Mouse (Mus musculus): Measurements from ENCODE around the gene Cacna1d. TPM values are rescaled to one million over a fixed set of nuclear protein-coding genes. Genes with fewer than 3 reads are reported as not detected.

Cacna1d gene
- total and polyA plus RNA-seq, 2 experiments from 2014 or later, result 5.5 to 8.9 TPM

DNA sequence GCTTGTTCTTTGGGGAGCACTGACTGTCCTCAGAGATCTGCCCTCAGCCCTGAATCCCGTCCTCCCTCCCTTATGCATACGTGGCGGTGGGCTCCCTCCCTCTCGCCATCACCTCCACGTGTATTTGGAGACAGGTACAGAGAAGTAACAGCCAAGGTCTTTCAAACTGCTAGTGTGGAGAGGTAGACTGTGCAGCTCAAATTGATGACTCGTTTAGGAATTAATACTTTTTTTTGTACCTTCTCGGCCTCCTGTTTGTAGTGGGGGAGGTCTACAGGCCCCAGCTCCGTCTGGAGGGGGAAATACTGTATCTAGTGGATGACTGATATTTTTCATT is 137.2 kb downstream of the Cacna1d start:
- Histone ChIP-seq H3K4me2 (ENCODE audit: low read depth, low read length) (peak overlapping the region; percentile 85), H3K27me3 (ENCODE audit: control insufficient read depth, insufficient read depth, low read length) (peaks cover 26% of the 10 kb centered on the region), H3K27ac (ENCODE audit: low read depth) (no peak overlapping the region), H3K4me1 (ENCODE audit: control insufficient read depth, insufficient read depth) (no peaks in the 10 kb centered on the region), H3K9me3 (replicated peaks; ENCODE audit: control insufficient read depth, low read length) (no peaks in the 10 kb centered on the region), H3K36me3 (replicated peaks; ENCODE audit: control insufficient read depth, insufficient read depth, low read length) (no peaks in the 10 kb centered on the region), H3K9ac (replicated peaks; ENCODE audit: low read depth, low read length) (peak overlapping the region; percentile 74; the same call in 1 of the 2 replicates), H3K4me3 (ENCODE audit: low read depth, low read length) (peak overlapping the region; percentile 70)
- DNase-seq (ENCODE audit: low spot score) (no peak), ATAC-seq (ENCODE audit: insufficient read depth, low read depth) (no peak)
- TF ChIP-seq EP300 (IDR thresholded peaks at IDR 0.05; ENCODE audit: low read depth), result no peak
- no peak for TF ChIP-seq CTCF (IDR thresholded peaks at IDR 0.05; ENCODE audit: low read depth)
- WGBS, result 15% methylated on average over 8 of the region's 8 CpGs

DNA sequence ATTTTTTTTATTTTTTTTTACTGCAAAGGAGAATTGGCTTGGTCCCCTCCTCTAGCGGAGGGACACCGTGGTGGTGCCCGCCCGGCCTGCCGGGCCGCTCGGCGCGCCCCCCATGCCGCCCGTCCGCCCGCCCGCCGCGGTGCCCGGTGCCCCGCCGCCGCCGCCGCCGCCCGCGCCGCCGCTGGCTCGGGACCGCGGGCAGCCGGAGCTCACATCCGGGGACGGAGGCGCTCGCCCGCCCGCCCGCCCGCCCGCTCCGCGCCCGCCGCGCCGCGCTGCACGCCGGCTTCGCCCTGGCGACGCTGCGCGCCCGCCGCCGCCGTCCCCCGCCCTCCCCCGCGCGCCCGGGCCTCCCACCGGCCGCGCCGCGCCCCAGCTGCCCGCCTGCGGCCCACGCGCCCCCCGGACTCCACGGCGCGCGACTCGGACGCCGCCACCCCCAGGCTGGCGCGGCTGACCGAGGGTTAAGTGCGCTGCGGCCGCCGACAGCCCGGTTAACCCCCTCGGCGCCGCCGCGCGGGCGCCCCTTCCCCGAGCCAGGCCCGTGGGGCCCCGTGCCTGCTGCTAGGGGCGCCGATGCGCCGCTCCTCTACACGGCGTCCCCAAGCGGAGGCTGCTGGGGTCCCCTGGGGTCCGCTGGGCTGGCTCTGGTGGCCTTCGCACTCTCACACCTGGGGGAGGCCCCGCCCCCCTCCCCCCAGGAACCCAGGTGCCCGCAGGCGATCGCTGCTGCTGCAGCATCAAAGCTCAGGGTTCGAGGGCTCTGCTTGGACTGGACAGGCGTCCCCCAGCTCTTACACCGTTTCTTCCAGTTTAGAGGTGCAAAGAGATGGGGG is 137.7 kb downstream of the Cacna1d start:
- DNase-seq (ENCODE audit: low spot score) (peak; percentile 24), ATAC-seq (ENCODE audit: insufficient read depth, low read depth) (peak; percentile 52; the same call in 1 of the 2 replicates)
- Histone ChIP-seq H3K4me3 (ENCODE audit: low read depth, low read length) (peak overlapping the region; percentile 70), H3K27ac (ENCODE audit: low read depth) (no peak overlapping the region), H3K27me3 (ENCODE audit: control insufficient read depth, insufficient read depth, low read length) (peaks cover 26% of the 10 kb centered on the region), H3K36me3 (replicated peaks; ENCODE audit: control insufficient read depth, insufficient read depth, low read length) (no peaks in the 10 kb centered on the region), H3K4me2 (ENCODE audit: low read depth, low read length) (peak overlapping the region; percentile 85), H3K9ac (replicated peaks; ENCODE audit: low read depth, low read length) (peak overlapping the region; percentile 74), H3K4me1 (ENCODE audit: control insufficient read depth, insufficient read depth) (no peaks in the 10 kb centered on the region), H3K9me3 (replicated peaks; ENCODE audit: control insufficient read depth, low read length) (no peaks in the 10 kb centered on the region)
- 1% methylated on average over 50 of the region's 114 CpGs for WGBS
- TF ChIP-seq EP300 (IDR thresholded peaks at IDR 0.05; ENCODE audit: low read depth) (no peak), CTCF (IDR thresholded peaks at IDR 0.05; ENCODE audit: low read depth) (no peak)

DNA sequence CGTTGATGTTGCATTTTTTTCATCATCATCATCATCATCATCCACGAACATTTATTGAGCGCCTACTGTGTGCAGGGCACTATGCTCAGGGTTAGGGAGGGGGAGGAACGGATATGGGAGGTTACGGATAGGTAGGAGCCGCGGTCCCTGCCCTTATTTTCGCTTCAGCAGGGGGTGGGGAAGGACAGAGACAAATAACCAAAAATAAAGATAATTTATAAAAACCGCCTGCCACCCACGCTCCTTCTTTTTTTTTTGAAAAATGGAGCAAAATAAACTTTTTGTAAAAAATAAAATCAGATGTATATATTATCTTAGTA is 138.3 kb downstream of the Cacna1d start:
- WGBS, result 3% methylated on average over 10 of the region's 10 CpGs
- H3K9me3 ChIP-seq (replicated peaks; ENCODE audit: control insufficient read depth, low read length), result no peaks in the 10 kb centered on the region
- H3K9ac ChIP-seq (replicated peaks; ENCODE audit: low read depth, low read length), result 0 out of 2 replicates have a peak overlapping the region, but pooled peaks have one; percentile 74
- peaks cover 26% of the 10 kb centered on the region for H3K27me3 ChIP-seq (ENCODE audit: control insufficient read depth, insufficient read depth, low read length)
- peak overlapping the region; percentile 85 for H3K4me2 ChIP-seq (ENCODE audit: low read depth, low read length)
- TF ChIP-seq CTCF (IDR thresholded peaks at IDR 0.05; ENCODE audit: low read depth) (no peak), EP300 (IDR thresholded peaks at IDR 0.05; ENCODE audit: low read depth) (no peak)
- no peaks in the 10 kb centered on the region for H3K4me1 ChIP-seq (ENCODE audit: control insufficient read depth, insufficient read depth)
- ATAC-seq (ENCODE audit: insufficient read depth, low read depth) (no peak), DNase-seq (ENCODE audit: low spot score) (no peak)
- peak overlapping the region; percentile 43 for H3K4me3 ChIP-seq (ENCODE audit: low read depth, low read length)
- no peak overlapping the region for H3K27ac ChIP-seq (ENCODE audit: low read depth)
- H3K36me3 ChIP-seq (replicated peaks; ENCODE audit: control insufficient read depth, insufficient read depth, low read length), result no peaks in the 10 kb centered on the region

DNA sequence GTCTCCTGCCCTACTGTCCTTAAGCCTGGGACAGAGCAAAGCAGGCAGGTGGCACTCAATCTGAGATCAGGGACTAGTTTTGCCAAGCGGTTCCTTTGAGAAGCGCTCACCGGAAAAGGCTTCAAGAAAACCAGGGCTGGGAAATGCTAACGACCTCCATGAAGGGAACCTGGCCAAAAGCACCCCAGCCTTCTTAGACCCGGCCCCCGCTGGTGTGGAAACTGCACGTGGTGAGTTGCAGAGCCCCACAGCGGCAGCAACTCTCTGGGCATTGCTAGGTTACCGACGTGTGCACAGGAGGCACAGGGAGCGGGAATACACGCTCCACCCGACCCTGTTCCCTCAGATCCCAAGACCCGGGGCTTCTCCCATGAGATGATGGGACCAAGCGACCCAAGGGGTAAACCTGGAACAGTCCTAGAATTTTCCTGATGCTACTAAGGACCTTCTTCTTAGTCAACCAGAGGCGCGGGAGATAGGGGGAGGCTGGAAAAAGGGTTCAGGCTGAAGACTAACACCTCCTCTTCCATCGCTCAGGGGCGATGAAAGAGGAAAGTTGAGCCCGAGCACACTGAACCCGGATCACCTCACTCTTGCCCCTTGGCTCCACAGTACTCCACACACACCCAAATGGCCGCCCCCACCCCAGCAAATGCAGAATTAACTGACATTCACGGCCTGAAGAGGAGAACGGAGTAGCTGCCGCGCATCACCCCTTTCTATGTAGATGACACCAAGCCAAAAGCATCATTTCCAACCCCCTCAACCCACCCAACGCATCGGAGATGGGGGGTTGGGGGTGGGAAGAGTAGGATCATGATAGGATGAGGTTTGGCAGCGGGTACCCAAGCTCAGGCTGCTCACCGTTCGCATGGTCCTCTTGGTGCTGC is 138.9 kb downstream of the Cacna1d start:
- DNase-seq (ENCODE audit: low spot score) (no peak), ATAC-seq (ENCODE audit: insufficient read depth, low read depth) (no peak)
- peak overlapping the region; percentile 43 for H3K4me3 ChIP-seq (ENCODE audit: low read depth, low read length)
- H3K27me3 ChIP-seq (ENCODE audit: control insufficient read depth, insufficient read depth, low read length), result peaks cover 26% of the 10 kb centered on the region
- no peak overlapping the region for H3K9ac ChIP-seq (replicated peaks; ENCODE audit: low read depth, low read length)
- H3K4me2 ChIP-seq (ENCODE audit: low read depth, low read length), result peak overlapping the region; percentile 85
- no peaks in the 10 kb centered on the region for H3K9me3 ChIP-seq (replicated peaks; ENCODE audit: control insufficient read depth, low read length)
- no peaks in the 10 kb centered on the region for H3K4me1 ChIP-seq (ENCODE audit: control insufficient read depth, insufficient read depth)
- TF ChIP-seq CTCF (IDR thresholded peaks at IDR 0.05; ENCODE audit: low read depth), result no peak
- TF ChIP-seq EP300 (IDR thresholded peaks at IDR 0.05; ENCODE audit: low read depth), result no peak
- H3K27ac ChIP-seq (ENCODE audit: low read depth), result no peak overlapping the region
- WGBS, result 6% methylated on average over 31 of the region's 31 CpGs
- no peaks in the 10 kb centered on the region for H3K36me3 ChIP-seq (replicated peaks; ENCODE audit: control insufficient read depth, insufficient read depth, low read length)

DNA sequence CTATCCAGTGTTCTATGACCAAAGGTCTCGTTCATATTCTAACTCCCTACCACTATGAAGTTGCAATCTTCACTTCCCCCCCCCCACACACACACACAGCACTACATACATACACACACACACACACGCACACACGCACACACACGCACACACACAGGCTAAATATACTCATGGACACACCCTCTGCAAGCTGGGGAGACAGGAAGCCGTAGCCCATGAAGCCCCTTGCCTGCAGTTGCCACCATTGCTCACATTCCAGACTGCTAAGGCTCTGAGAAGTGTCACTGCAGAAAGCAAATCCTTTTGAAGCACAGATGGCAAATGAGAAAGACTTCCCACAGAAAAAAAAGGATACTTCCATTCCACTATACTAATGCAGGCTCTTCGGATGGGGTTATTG is 141.0 kb downstream of the Cacna1d start:
- H3K4me2 ChIP-seq (ENCODE audit: low read depth, low read length), result no peak overlapping the region
- no peaks in the 10 kb centered on the region for H3K9me3 ChIP-seq (replicated peaks; ENCODE audit: control insufficient read depth, low read length)
- no peaks in the 10 kb centered on the region for H3K4me1 ChIP-seq (ENCODE audit: control insufficient read depth, insufficient read depth)
- 59% methylated on average over 6 of the region's 6 CpGs for WGBS
- ATAC-seq (ENCODE audit: insufficient read depth, low read depth), result no peak
- H3K27ac ChIP-seq (ENCODE audit: low read depth), result no peak overlapping the region
- H3K27me3 ChIP-seq (ENCODE audit: control insufficient read depth, insufficient read depth, low read length), result peaks cover 20% of the 10 kb centered on the region
- H3K4me3 ChIP-seq (ENCODE audit: low read depth, low read length), result no peak overlapping the region
- H3K9ac ChIP-seq (replicated peaks; ENCODE audit: low read depth, low read length), result no peak overlapping the region
- DNase-seq (ENCODE audit: low spot score), result no peak
- no peak for TF ChIP-seq EP300 (IDR thresholded peaks at IDR 0.05; ENCODE audit: low read depth)
- no peak for TF ChIP-seq CTCF (IDR thresholded peaks at IDR 0.05; ENCODE audit: low read depth)
- H3K36me3 ChIP-seq (replicated peaks; ENCODE audit: control insufficient read depth, insufficient read depth, low read length), result no peaks in the 10 kb centered on the region

All from heart, postnatal 0 days (tissue).